ENCODE assay signal across 8 mouse cellular contexts in the genomic region with DNA sequence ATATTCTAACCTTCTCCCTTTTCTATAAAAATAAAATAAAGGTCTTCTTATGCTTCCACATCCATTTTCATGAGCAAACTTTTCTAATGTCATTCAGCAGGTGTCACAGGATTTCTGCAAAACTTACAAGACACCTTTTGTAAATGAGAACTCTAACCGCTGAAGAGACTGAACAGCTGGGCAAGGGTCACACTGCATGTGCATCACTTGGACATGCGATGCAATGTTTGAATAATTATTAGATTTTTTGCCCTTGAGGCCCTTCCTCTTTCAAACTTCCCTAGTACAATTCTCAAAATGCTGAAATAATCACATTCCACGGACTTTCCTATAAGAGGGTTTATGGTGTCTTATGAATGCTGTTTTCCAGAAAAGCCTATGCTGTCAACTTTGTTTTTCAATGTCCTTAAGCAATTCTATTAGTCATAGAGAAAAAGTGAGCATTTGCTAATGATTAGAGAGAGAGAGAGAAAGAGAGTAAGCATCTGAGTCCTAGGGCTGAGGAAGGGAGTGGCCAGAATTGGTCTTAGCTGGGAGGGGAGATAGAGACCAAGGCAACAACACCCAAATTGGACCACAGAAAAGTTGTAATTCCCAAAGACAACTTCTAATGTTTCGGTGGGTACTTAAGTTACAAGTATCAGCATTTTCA. TPM values are rescaled to one million over a fixed set of nuclear protein-coding genes. Genes with fewer than 3 reads are reported as not detected.
DNase-seq lines count a peak whose midpoint lies in the region; ATAC-seq lines count a peak whose summit lies in the region.

No protein-coding gene starts in this region.

- peak overlapping the region in 1 of 2 experiments; percentile 86; a peak in 1 of 4 replicates for H3K27ac ChIP-seq in heart, embryonic 14.5 days (replicated peaks in 1 of 2; ENCODE audit: control insufficient read depth in 1 of 2, insufficient read depth in 1 of 2, low read depth in 2 of 2, low read length in 2 of 2)
- H3K27ac ChIP-seq in intestine, embryonic 15.5 days, result peak overlapping the region; percentile 94; the same call in 1 of the 2 replicates
- no peak overlapping the region for H3K27ac ChIP-seq in midbrain, embryonic 11.5 days (ENCODE audit: low read depth, low read length)

- H3K9ac ChIP-seq in heart, embryonic 14.5 days (ENCODE audit: low read length), result peak overlapping the region; percentile 94
- peak overlapping the region; percentile 92 for H3K9ac ChIP-seq in intestine, embryonic 15.5 days
- peak overlapping the region; percentile 89; the same call in 1 of the 2 replicates for H3K9ac ChIP-seq in midbrain, embryonic 11.5 days (ENCODE audit: low read length)

- H3K4me1 ChIP-seq in heart, embryonic 14.5 days (ENCODE audit: control insufficient read depth in 2 of 2, insufficient read depth in 2 of 2, low read length in 2 of 2), result peaks cover 7 to 17% of the 10 kb centered on the region in 2 experiments
- 0 out of 2 replicates have a peak, but pooled peaks cover 9% of the 10 kb centered on the region for H3K4me1 ChIP-seq in intestine, embryonic 15.5 days (replicated peaks)
- peaks cover 3% of the 10 kb centered on the region; the same call in 1 of the 2 replicates for H3K4me1 ChIP-seq in midbrain, embryonic 11.5 days (ENCODE audit: control insufficient read depth, insufficient read depth, low read length)

- ATAC-seq in heart, embryonic 14.5 days (ENCODE audit: insufficient number of reproducible peaks, insufficient read depth, low FRiP score, low read depth), result no peak
- no peak for ATAC-seq in intestine, embryonic 15.5 days
- ATAC-seq in midbrain, embryonic 11.5 days (ENCODE audit: low FRiP score), result no peak

- no peaks in the 10 kb centered on the region for H3K27me3 ChIP-seq in heart, embryonic 14.5 days (ENCODE audit: control insufficient read depth, insufficient read depth, low read length)
- H3K27me3 ChIP-seq in intestine, embryonic 15.5 days (replicated peaks), result no peaks in the 10 kb centered on the region
- no peaks in the 10 kb centered on the region for H3K27me3 ChIP-seq in midbrain, embryonic 11.5 days (ENCODE audit: control insufficient read depth, insufficient read depth, low read length)

- peak overlapping the region; percentile 87 for H3K4me2 ChIP-seq in heart, embryonic 14.5 days (ENCODE audit: low read length)
- H3K4me2 ChIP-seq in intestine, embryonic 15.5 days (replicated peaks), result peak overlapping the region; percentile 77
- H3K4me2 ChIP-seq in midbrain, embryonic 11.5 days, result peak overlapping the region; percentile 75

- intact Hi-C loops in heart, postnatal 14 days (cut with DNase I), result loop anchor here (5.0 kb wide), 1 partner anchor 66 kb away; no protein-coding TSS in a partner anchor
- intact Hi-C loops in left cerebral cortex, postnatal 4 days (cut with DNase I), result no loop called here

- 74% methylated on average over 4 of the region's 4 CpGs for WGBS in heart, embryonic 14.5 days
- WGBS in intestine, embryonic 15.5 days, result 60% methylated on average over 4 of the region's 4 CpGs
- WGBS in midbrain, embryonic 11.5 days, result 80% methylated on average over 4 of the region's 4 CpGs

- no peak for DNase-seq in heart, postnatal 14 days
- peak; percentile 38 for DNase-seq in c-Kit-positive CD71-positive TER-119-positive erythroid progenitor cells, embryonic 14.5 days (ENCODE audit: low spot score)
- peak; percentile 84 for DNase-seq in midbrain, embryonic 11.5 days (ENCODE audit: low spot score, missing footprints)
- DNase-seq in ovary, adult 18-20 months (ENCODE audit: low spot score), result no peak
- no peak for DNase-seq in ovary, postnatal 14 days (ENCODE audit: low spot score)
- no peak for DNase-seq in left cerebral cortex, postnatal 4 days

- H3K4me3 ChIP-seq in heart, embryonic 14.5 days (ENCODE audit: control insufficient read depth in 1 of 2, insufficient read depth in 1 of 2, low read depth in 1 of 2, low read length in 2 of 2), result peak overlapping the region; percentile 88 to 95
- H3K4me3 ChIP-seq in intestine, embryonic 15.5 days (replicated peaks), result peak overlapping the region; percentile 85
- peak overlapping the region; percentile 80; the same call in 1 of the 2 replicates for H3K4me3 ChIP-seq in midbrain, embryonic 11.5 days (ENCODE audit: low read depth, low read length)

- H3K36me3 ChIP-seq in heart, embryonic 14.5 days (ENCODE audit: control insufficient read depth, insufficient read depth, low read length), result no peaks in the 10 kb centered on the region
- H3K36me3 ChIP-seq in intestine, embryonic 15.5 days, result no peaks in the 10 kb centered on the region
- H3K36me3 ChIP-seq in midbrain, embryonic 11.5 days (ENCODE audit: control insufficient read depth, insufficient read depth, low read length), result no peaks in the 10 kb centered on the region

- no peaks in the 10 kb centered on the region for H3K9me3 ChIP-seq in heart, embryonic 14.5 days (ENCODE audit: control insufficient read depth, low read length)
- no peaks in the 10 kb centered on the region for H3K9me3 ChIP-seq in intestine, embryonic 15.5 days
- H3K9me3 ChIP-seq in midbrain, embryonic 11.5 days (ENCODE audit: control insufficient read depth, low read length), result no peaks in the 10 kb centered on the region

RNA-seq across cellular contexts. Expression of a gene that starts 1.3 kb away (rescaled TPM):
- polyA plus RNA-seq in heart, embryonic 14.5 days (2014; fragmentation: Nextera tagmentation; extraction: Ambion mirVana), result 9.2 and 12.1 TPM in 2 replicates
- total RNA-seq in heart, postnatal 14 days (2021), result 10 to 100 TPM; 21.9 to 25.0 TPM
- 10.6 and 11.2 TPM in 2 replicates for polyA plus RNA-seq in intestine, embryonic 15.5 days (2015; fragmentation: Nextera tagmentation; extraction: Ambion mirVana)
- polyA plus RNA-seq in midbrain, embryonic 11.5 days (2014; fragmentation: Nextera tagmentation; extraction: Ambion mirVana), result 8.6 and 8.8 TPM in 2 replicates
- 10 to 100 TPM; 70.7 to 75.7 TPM for total RNA-seq in left cerebral cortex, postnatal 4 days (2021)

RNA-seq across cellular contexts. Expression of a gene that starts 53.2 kb away (rescaled TPM):
- polyA plus RNA-seq in heart, embryonic 14.5 days (2014; fragmentation: Nextera tagmentation; extraction: Ambion mirVana), result 0.43 TPM in 1 of 2 replicates, not detected in the other
- total RNA-seq in heart, postnatal 14 days (2021), result under 1 TPM in 1 of 2 experiments, not detected in 1; 0.07 TPM
- polyA plus RNA-seq in intestine, embryonic 15.5 days (2015; fragmentation: Nextera tagmentation; extraction: Ambion mirVana), result 0.09 and 0.44 TPM in 2 replicates
- 55.5 and 61.5 TPM in 2 replicates for polyA plus RNA-seq in midbrain, embryonic 11.5 days (2014; fragmentation: Nextera tagmentation; extraction: Ambion mirVana)
- total RNA-seq in left cerebral cortex, postnatal 4 days (2021), result 100 to 1,000 TPM; 110 to 128 TPM

Comparison
In these comparisons a context has a peak if more than half of its experiments do, and no peak if none do; other contexts are left out.
1. DNase-seq: peak in c-Kit-positive CD71-positive TER-119-positive erythroid progenitor cells, embryonic 14.5 days (single experiment) and midbrain, embryonic 11.5 days (single experiment); none in heart, postnatal 14 days (0 of 2), ovary, adult 18-20 months (single experiment), ovary, postnatal 14 days (single experiment) and left cerebral cortex, postnatal 4 days (single experiment).
2. RNA of a gene that starts 53.2 kb away (polyA plus RNA-seq): 55.5 to 61.5 TPM in midbrain, embryonic 11.5 days; 0.43 TPM in heart, embryonic 14.5 days and 0.09 to 0.44 TPM in intestine, embryonic 15.5 days; every median in the first group is over 10 times any median in the second.
3. Peak in every context shown above with its lines, with median percentiles within 50 percentile points of each other: H3K4me2 ChIP-seq, H3K4me3 ChIP-seq and H3K9ac ChIP-seq.